Mouse (Mus musculus) heart, postnatal 0 days (tissue): ENCODE measurements around the gene Gm10271. TPM values are rescaled to one million over a fixed set of nuclear protein-coding genes. Genes with fewer than 3 reads are reported as not detected.
A peak's percentile ranks its signal among the peaks of the same experiment; 100 is the strongest.

Experiments used
- ATAC-seq: fragments of 200-750 bp; cut with Nextera tagmentation; 2 replicates; pipeline ENCODE4 v1.8.0; 2017; ENCODE audit warnings: low read depth, moderate number of reproducible peaks, moderate library complexity; ENCODE audit not compliant: insufficient read depth
- DNase-seq: peaks from one replicate; pipeline ENCODE4 v3.0.0-alpha.2; 2016; ENCODE audit warnings: low spot score
- H3K27ac ChIP-seq: fragments of 300-500 bp; sonication (generic); 2 replicates; pipeline ENCODE4 v1.5.1; 2014; ENCODE audit warnings: low read depth, mild to moderate bottlenecking
- H3K27me3 ChIP-seq: fragments of 300-500 bp; sonication (generic); 2 replicates; pipeline ENCODE4 v1.6.1; 2014; ENCODE audit warnings: low read length, mixed read lengths; ENCODE audit not compliant: control insufficient read depth, insufficient read depth
- H3K36me3 ChIP-seq: fragments of 300-500 bp; sonication (generic); replicated peaks from 2 replicates; pipeline ENCODE4 v1.6.1; 2014; ENCODE audit warnings: low read length, mixed read lengths; ENCODE audit not compliant: control insufficient read depth, insufficient read depth
- H3K4me1 ChIP-seq: fragments of 300-500 bp; sonication (generic); 2 replicates; pipeline ENCODE4 v1.6.1; 2014; ENCODE audit warnings: antibody characterized with exemption; ENCODE audit not compliant: control insufficient read depth, insufficient read depth
- H3K4me2 ChIP-seq: fragments of 300-500 bp; sonication (generic); 2 replicates; pipeline ENCODE4 v1.6.1; 2014; ENCODE audit warnings: low read depth, mild to moderate bottlenecking, low read length, moderate library complexity
- H3K4me3 ChIP-seq: fragments of 300-500 bp; sonication (generic); 2 replicates; pipeline ENCODE4 v1.5.1; 2014; ENCODE audit warnings: low read depth, low read length
- H3K9ac ChIP-seq: fragments of 300-500 bp; sonication (generic); replicated peaks from 2 replicates; pipeline ENCODE4 v1.6.1; 2014; ENCODE audit warnings: low read depth, low read length, mixed read lengths
- H3K9me3 ChIP-seq: fragments of 300-500 bp; sonication (generic); replicated peaks from 2 replicates; pipeline ENCODE4 v1.6.1; 2016; ENCODE audit warnings: low read length; ENCODE audit not compliant: control insufficient read depth
- CTCF ChIP-seq: IDR thresholded peaks from 2 replicates; pipeline ENCODE4 v1.5.1; 2016; ENCODE audit warnings: antibody characterized with exemption, control low read depth, low read depth
- EP300 ChIP-seq: IDR thresholded peaks from 2 replicates; pipeline ENCODE4 v1.6.1; 2016; ENCODE audit warnings: antibody characterized with exemption, low read depth
- WGBS: fragments of 180-500 bp; shearing (Covaris S2); extraction: QIAGEN DNeasy Blood & Tissue Kit; methylation state at CpG from one replicate; pipeline ENCODE4 v1.1.7; 2014; 5-methylcytosine and 5-hydroxymethylcytosine counted together
- polyA plus RNA-seq: library from polyadenylated mRNA; unstranded; fragments of >200 nt; fragmentation: Nextera tagmentation; extraction: Ambion mirVana; gene quantifications from 2 replicates; pipeline ENCODE4 v1.2.1, GENCODE M21; 2015
- total RNA-seq: library from RNA; depleted of rRNA; stranded (reverse); fragments of >200 nt; gene quantifications from 2 replicates; pipeline ENCODE4 v1.2.3, GENCODE M21; 2014; ENCODE audit warnings: low replicate concordance

Gm10271 gene
- total and polyA plus RNA-seq, 2 experiments from 2014 or later: not detected

DNA sequence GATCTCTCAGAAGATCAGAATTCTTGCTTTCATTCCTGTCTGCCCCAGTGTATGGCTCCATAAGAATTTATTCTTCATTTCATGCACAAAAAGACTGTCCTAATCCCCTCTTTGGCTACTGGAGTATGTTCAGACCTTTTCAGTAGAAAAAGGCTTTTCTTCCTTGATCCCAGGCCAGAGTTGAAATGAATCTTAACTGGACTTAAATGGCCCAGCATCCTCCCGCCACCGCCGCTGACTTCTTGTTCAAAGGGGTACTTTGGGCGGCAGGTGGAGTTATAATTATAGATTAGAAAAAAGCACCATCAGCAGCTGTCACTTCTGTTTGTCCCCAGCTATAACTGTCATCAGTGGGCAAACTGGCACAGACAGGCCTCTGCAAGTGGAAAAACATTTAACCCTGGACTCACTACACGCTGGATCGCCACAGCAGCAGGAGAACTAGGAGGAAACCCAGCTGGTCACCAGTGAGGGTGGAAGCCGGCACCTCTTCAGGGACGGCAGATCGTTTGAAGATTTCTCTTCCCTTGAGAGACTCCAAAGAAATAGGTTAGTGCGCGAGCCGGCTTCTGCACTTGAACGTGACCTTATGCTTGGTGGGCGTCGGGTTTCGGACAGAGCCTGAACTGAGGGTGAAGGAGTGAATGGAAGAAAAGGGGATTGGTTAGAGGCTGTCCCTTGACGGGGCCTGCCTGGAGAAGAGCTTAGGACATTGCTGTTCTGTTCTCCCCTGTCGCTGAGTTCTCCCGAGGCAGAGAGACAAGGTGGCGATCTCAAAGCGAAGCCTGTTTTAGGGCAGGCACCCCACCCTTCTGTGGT, 14.1 kb upstream of the Gm10271 start, which contains the start of gene Best3:
Gene Best3 (plus strand): TSS at position 51 of the 819 bp plus-strand sequence.
- TF ChIP-seq CTCF: no peak
- TF ChIP-seq EP300: no peak
- WGBS: 39% methylated on average over 21 of the region's 21 CpGs
- Histone ChIP-seq H3K4me3 (peak within 1 kb of the TSS; percentile 31), H3K27ac (peak within 1 kb of the TSS; percentile 55), H3K36me3 (no peaks in the 10 kb centered on the region), H3K9ac (no peak within 1 kb of the TSS; the same call in 1 of the 2 replicates), H3K9me3 (no peaks in the 10 kb centered on the region), H3K4me2 (peak within 1 kb of the TSS; percentile 47), H3K4me1 (no peaks in the 10 kb centered on the region), H3K27me3 (no peaks in the 10 kb centered on the region)
- ATAC-seq (peak; percentile 49; the same call in 1 of the 2 replicates), DNase-seq (no peak)

- no peak for TF ChIP-seq CTCF
- TF ChIP-seq EP300: no peak
- DNase-seq: no peak
- Histone ChIP-seq H3K4me2 (no peak overlapping the region), H3K27me3 (no peaks in the 10 kb centered on the region), H3K4me3 (no peak overlapping the region), H3K9me3 (no peaks in the 10 kb centered on the region), H3K36me3 (no peaks in the 10 kb centered on the region), H3K27ac (no peak overlapping the region), H3K9ac (no peak overlapping the region), H3K4me1 (no peaks in the 10 kb centered on the region)
- no peak for ATAC-seq
- WGBS: 79% methylated on average over 12 of the region's 12 CpGs
These were observed 12.4 kb upstream of the Gm10271 start for GRCm38 (mm10) chr10:116984836-116985235.

GRCm38 (mm10) chr10:116982526-116982925, 10.1 kb upstream of the Gm10271 start:
- Histone ChIP-seq H3K9ac (no peak overlapping the region), H3K4me1 (no peaks in the 10 kb centered on the region), H3K9me3 (no peaks in the 10 kb centered on the region), H3K4me2 (no peak overlapping the region), H3K27me3 (no peaks in the 10 kb centered on the region), H3K4me3 (no peak overlapping the region), H3K36me3 (no peaks in the 10 kb centered on the region), H3K27ac (no peak overlapping the region)
- DNase-seq (no peak), ATAC-seq (no peak)
- TF ChIP-seq CTCF (no peak), EP300 (no peak)
- WGBS: 61% methylated on average over 4 of the region's 4 CpGs

DNA sequence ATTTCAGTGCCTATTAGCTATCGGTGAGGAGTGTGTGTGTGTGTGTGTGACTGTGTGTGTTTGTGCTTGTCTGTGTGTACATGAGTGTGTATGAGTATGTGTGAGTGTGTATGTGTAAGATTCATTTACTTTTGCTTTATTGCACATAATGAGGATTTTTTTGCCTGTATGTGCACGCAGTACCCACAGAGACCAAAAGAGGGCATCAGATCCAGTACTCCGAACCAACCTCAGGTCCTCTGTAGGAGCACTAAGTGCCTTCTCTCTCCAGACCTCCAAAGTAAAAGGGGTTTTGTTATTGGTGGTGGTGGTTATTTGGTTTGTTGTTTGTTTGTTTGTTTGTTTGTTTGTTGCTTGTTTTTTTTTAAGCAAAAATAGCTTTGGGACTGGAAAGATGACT, 8.5 kb upstream of the Gm10271 start:
- DNase-seq (peak; percentile 13), ATAC-seq (no peak)
- TF ChIP-seq CTCF (peak; percentile 71), EP300 (no peak)
- Histone ChIP-seq H3K27me3 (no peaks in the 10 kb centered on the region), H3K4me3 (no peak overlapping the region), H3K9me3 (no peaks in the 10 kb centered on the region), H3K4me1 (no peaks in the 10 kb centered on the region), H3K9ac (no peak overlapping the region), H3K4me2 (no peak overlapping the region), H3K36me3 (no peaks in the 10 kb centered on the region), H3K27ac (no peak overlapping the region)
- 80% methylated on average over 3 of the region's 3 CpGs for WGBS

- Histone ChIP-seq H3K27me3 (no peaks in the 10 kb centered on the region), H3K4me3 (no peak overlapping the region), H3K36me3 (no peaks in the 10 kb centered on the region), H3K9ac (no peak overlapping the region), H3K4me1 (no peaks in the 10 kb centered on the region), H3K9me3 (no peaks in the 10 kb centered on the region), H3K27ac (no peak overlapping the region), H3K4me2 (no peak overlapping the region)
- WGBS: 63% methylated on average over 4 of the region's 4 CpGs
- DNase-seq (no peak), ATAC-seq (no peak)
- no peak for TF ChIP-seq CTCF
- no peak for TF ChIP-seq EP300
These were observed 7.9 kb upstream of the Gm10271 start for GRCm38 (mm10) chr10:116980273-116980672.

DNA sequence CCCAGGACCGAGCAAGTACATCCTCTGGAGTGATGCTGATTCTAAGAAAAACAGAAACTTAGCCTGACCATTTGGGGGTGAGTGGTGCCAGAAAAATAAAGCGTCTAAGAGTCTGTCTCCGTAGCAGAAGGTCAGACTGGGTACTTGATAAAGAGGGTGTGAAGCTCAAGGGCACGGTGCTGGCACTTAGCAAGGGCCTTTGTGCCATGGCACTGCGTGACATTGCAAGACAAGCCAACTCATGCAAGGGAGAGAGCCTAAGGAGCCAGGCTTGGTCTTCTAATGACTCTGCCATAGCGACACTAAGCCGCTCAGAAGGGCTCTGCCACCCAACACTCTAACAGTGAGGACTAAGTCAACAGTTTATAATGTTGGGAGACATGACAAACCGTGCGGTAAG, 6.4 kb upstream of the Gm10271 start:
- Histone ChIP-seq H3K9ac (no peak overlapping the region), H3K4me3 (no peak overlapping the region), H3K4me1 (no peaks in the 10 kb centered on the region), H3K27ac (no peak overlapping the region), H3K4me2 (no peak overlapping the region), H3K27me3 (no peaks in the 10 kb centered on the region), H3K36me3 (no peaks in the 10 kb centered on the region), H3K9me3 (no peaks in the 10 kb centered on the region)
- ATAC-seq (no peak), DNase-seq (no peak)
- TF ChIP-seq CTCF (no peak), EP300 (no peak)
- WGBS: 66% methylated on average over 9 of the region's 9 CpGs
